Mouse (Mus musculus) heart, adult 2 months (tissue): ENCODE measurements around the gene Zfr2. TPM values are rescaled to one million over a fixed set of nuclear protein-coding genes. Genes with fewer than 3 reads are reported as not detected.

Experiments used
- DNase-seq, 2 experiments: peaks; one replicate each; pipeline ENCODE4 v3.0.0; 2021
- H3K27ac ChIP-seq: fragments of 200-600 bp; 2 replicates; pipeline ENCODE4 v1.8.1; 2022
- H3K27me3 ChIP-seq: fragments of 200-500 bp; 2 replicates; pipeline ENCODE4 v1.6.1; 2012; ENCODE audit warnings: mild to moderate bottlenecking, low read length, inconsistent platforms, mixed read lengths; ENCODE audit not compliant: control insufficient read depth, insufficient read depth
- H3K36me3 ChIP-seq: fragments of 200-500 bp; 2 replicates; pipeline ENCODE4 v1.6.1; 2012; ENCODE audit warnings: low read length, inconsistent platforms; ENCODE audit not compliant: control insufficient read depth, insufficient read depth
- H3K4me1 ChIP-seq: fragments of 200-500 bp; 2 replicates; pipeline ENCODE4 v1.6.1; 2011; ENCODE audit warnings: low read length; ENCODE audit not compliant: control insufficient read depth, insufficient read depth
- H3K4me3 ChIP-seq: fragments of 200-600 bp; 2 replicates; pipeline ENCODE4 v1.8.1; 2022
- H3K79me2 ChIP-seq: fragments of 200-500 bp; replicated peaks from 2 replicates; pipeline ENCODE4 v1.6.1; 2012; ENCODE audit warnings: mild to moderate bottlenecking, inconsistent platforms, low read length, moderate library complexity, mixed read lengths; ENCODE audit not compliant: control insufficient read depth, insufficient read depth
- H3K9ac ChIP-seq: fragments of 200-500 bp; 2 replicates; pipeline ENCODE4 v1.6.1; 2012; ENCODE audit warnings: low read depth, mild to moderate bottlenecking, control low read depth, inconsistent platforms, low read length, mixed read lengths
- CTCF ChIP-seq: fragments of 200-600 bp; IDR thresholded peaks from 2 replicates; pipeline ENCODE4 v1.8.1; 2022; ENCODE audit warnings: antibody characterized with exemption, mild to moderate bottlenecking, moderate library complexity
- EP300 ChIP-seq: fragments of 200-500 bp; IDR thresholded peaks from 2 replicates; pipeline ENCODE4 v1.6.1; 2011; ENCODE audit warnings: low read depth, low read length, control low read depth; ENCODE audit not compliant: insufficient read depth
- POLR2A ChIP-seq: fragments of 200-500 bp; IDR thresholded peaks from 2 replicates; pipeline ENCODE4 v1.6.1; 2011; ENCODE audit warnings: mild to moderate bottlenecking, low read depth, low read length, control low read depth; ENCODE audit not compliant: insufficient read depth
- WGBS: fragments of 180-500 bp; shearing (Covaris S2); methylation state at CpG from one replicate; pipeline ENCODE4 v1.1.7; 2018; 5-methylcytosine and 5-hydroxymethylcytosine counted together
- intact Hi-C: fragments of 180-260 bp; cut with DNase I; formaldehyde crosslinking; loops from one replicate; pipeline ENCODE4 v1.15.1; 2025
- polyA plus RNA-seq: library from polyadenylated mRNA; depleted of rRNA; stranded (reverse); fragments of >200 nt; gene quantifications from 2 replicates; pipeline ENCODE4 v1.2.3, GENCODE M21; 2012
- total RNA-seq, 2 experiments: library from RNA; stranded (reverse); gene quantifications; 2 replicates each; pipeline ENCODE4 v1.2.3; 2021

Gene Zfr2
- total and polyA plus RNA-seq, 3 experiments = 1.8 to 5.0 (median 2.0) TPM

- H3K9ac ChIP-seq = peak overlapping the region; percentile 86
- no peaks in the 10 kb centered on the region for H3K36me3 ChIP-seq
- H3K27ac ChIP-seq = peak overlapping the region; percentile 95
- peak overlapping the region; percentile 80 for H3K4me3 ChIP-seq
- H3K4me1 ChIP-seq = peaks cover 2% of the 10 kb centered on the region; the same call in 1 of the 2 replicates
- no peaks in the 10 kb centered on the region for H3K27me3 ChIP-seq
- intact Hi-C loops = loop anchor here (1.0 kb wide), 1 partner anchor 19 kb away; no protein-coding TSS in a partner anchor
- WGBS = under 1% methylated on average over 23 of the region's 23 CpGs
- peak; percentile 85 to 90 for DNase-seq
- 0 out of 2 replicates have a peak, but pooled peaks have one; percentile 65 for TF ChIP-seq EP300
- peak; percentile 97 for TF ChIP-seq POLR2A
- TF ChIP-seq CTCF = 0 out of 2 replicates have a peak, but pooled peaks have one; percentile 4
- H3K79me2 ChIP-seq = no peaks in the 10 kb centered on the region
Observed at GRCm38 (mm10) chr10:81268056-81268455, 35.1 kb downstream of the Zfr2 start.

- Histone ChIP-seq H3K79me2 (no peaks in the 10 kb centered on the region), H3K36me3 (no peaks in the 10 kb centered on the region), H3K9ac (peak overlapping the region; percentile 86), H3K4me3 (peak overlapping the region; percentile 80), H3K4me1 (peaks cover 2% of the 10 kb centered on the region; the same call in 1 of the 2 replicates), H3K27me3 (no peaks in the 10 kb centered on the region), H3K27ac (peak overlapping the region; percentile 95)
- TF ChIP-seq EP300 (no peak), POLR2A (no peak), CTCF (no peak)
- WGBS = 74% methylated on average over 16 of the region's 16 CpGs
- DNase-seq = no peak
- intact Hi-C loops = loop anchor here (1.0 kb wide), 1 partner anchor 18 kb away; no protein-coding TSS in a partner anchor
Observed at GRCm38 (mm10) chr10:81268643-81269412, 35.9 kb downstream of the Zfr2 start.

- no peak for TF ChIP-seq POLR2A
- TF ChIP-seq EP300 = no peak
- no peak for TF ChIP-seq CTCF
- Histone ChIP-seq H3K36me3 (no peaks in the 10 kb centered on the region), H3K9ac (no peak overlapping the region), H3K27ac (no peak overlapping the region), H3K4me3 (no peak overlapping the region), H3K27me3 (no peaks in the 10 kb centered on the region), H3K79me2 (no peaks in the 10 kb centered on the region), H3K4me1 (no peaks in the 10 kb centered on the region)
- DNase-seq = no peak
- WGBS = 91% methylated on average over 21 of the region's 21 CpGs
- intact Hi-C loops = no loop called here
Observed at GRCm38 (mm10) chr10:81272356-81272755, 39.4 kb downstream of the Zfr2 start.

- Histone ChIP-seq H3K36me3 (no peaks in the 10 kb centered on the region), H3K27me3 (no peaks in the 10 kb centered on the region), H3K4me3 (no peak overlapping the region), H3K27ac (no peak overlapping the region), H3K79me2 (no peaks in the 10 kb centered on the region), H3K9ac (no peak overlapping the region), H3K4me1 (no peaks in the 10 kb centered on the region)
- WGBS = 93% methylated on average over 19 of the region's 19 CpGs
- intact Hi-C loops = no loop called here
- DNase-seq = no peak
- no peak for TF ChIP-seq CTCF
Observed at GRCm38 (mm10) chr10:81273842-81274241, 40.9 kb downstream of the Zfr2 start.

GRCm38 (mm10) chr10:81277676-81278075 lies 44.7 kb downstream of the Zfr2 start:
- H3K27ac ChIP-seq = no peak overlapping the region
- intact Hi-C loops = no loop called here

GRCm38 (mm10) chr10:81279496-81279895 lies 46.5 kb downstream of the Zfr2 start:
- DNase-seq = no peak
- Histone ChIP-seq H3K79me2 (no peaks in the 10 kb centered on the region), H3K36me3 (no peaks in the 10 kb centered on the region), H3K27ac (no peak overlapping the region), H3K4me3 (no peak overlapping the region), H3K9ac (no peak overlapping the region), H3K4me1 (no peaks in the 10 kb centered on the region), H3K27me3 (peaks cover 3% of the 10 kb centered on the region; the same call in 1 of the 2 replicates)
- WGBS = 31% methylated on average over 10 of the region's 10 CpGs
- intact Hi-C loops = no loop called here
- TF ChIP-seq POLR2A (no peak), EP300 (no peak), CTCF (no peak)

More at GRCm38 (mm10) chr10:81277676-81278075, 44.7 kb downstream of the Zfr2 start:
- Histone ChIP-seq H3K4me3 (no peak overlapping the region), H3K36me3 (no peaks in the 10 kb centered on the region), H3K4me1 (no peaks in the 10 kb centered on the region), H3K9ac (no peak overlapping the region), H3K27me3 (no peaks in the 10 kb centered on the region; the same call in 1 of the 2 replicates), H3K79me2 (no peaks in the 10 kb centered on the region)
- DNase-seq = no peak
- no peak for TF ChIP-seq EP300
- TF ChIP-seq POLR2A = no peak
- no peak for TF ChIP-seq CTCF
- WGBS = 63% methylated on average over 22 of the region's 22 CpGs
